Mouse (Mus musculus) megakaryocyte progenitor cell, adult 5-6 weeks (primary cell): ENCODE results near the gene Cryba2. TPM values are rescaled to one million over a fixed set of nuclear protein-coding genes. Genes with fewer than 3 reads are reported as not detected.

ENCODE experiments used
- ATAC-seq: replicated peaks from 2 replicates; pipeline ENCODE4 v1.8.0; 2016; ENCODE audit warnings: mild to moderate bottlenecking, moderate TSS enrichment, inconsistent platforms; ENCODE audit not compliant: poor library complexity
- total RNA-seq, 2 experiments: library from RNA; stranded (forward) in 1 of 2; stranded (reverse) in 1 of 2; fragments of 157-497, 149-512 nt in 1 of 2; fragments of 200-1000 nt in 1 of 2; gene quantifications; 2 replicates each; pipeline versions ENCODE4 v1.2.3 to v1.2.4; 2015 to 2017

Gene Cryba2
- total RNA-seq, 2 experiments from 2014 or later: not detected

- ATAC-seq: no peak
Measured at GRCm38 (mm10) chr1:74851001-74851775, 41.8 kb downstream of the Cryba2 start.

- no peak for ATAC-seq
Measured at GRCm38 (mm10) chr1:74850251-74850650, 42.7 kb downstream of the Cryba2 start.

- ATAC-seq: no peak
Measured at GRCm38 (mm10) chr1:74848946-74849345, 44.0 kb downstream of the Cryba2 start.

GRCm38 (mm10) chr1:74846341-74846740 lies 46.6 kb downstream of the Cryba2 start:
- no peak for ATAC-seq

- ATAC-seq: no peak
Measured at GRCm38 (mm10) chr1:74843090-74843489, 49.9 kb downstream of the Cryba2 start.

Other genes starting within 250 kb of the Cryba2 start
- 16.6 and 27.2 TPM in 2 replicates for gene Ttll4, start 231.4 kb downstream of the Cryba2 start, total RNA-seq (2015)
- gene Ttll4, start 231.4 kb downstream of the Cryba2 start, total RNA-seq (2017): 19.6 and 21.9 TPM in 2 replicates
- gene Cyp27a1, start 179.6 kb downstream of the Cryba2 start, total RNA-seq (2015): 2.4 and 10.6 TPM in 2 replicates
- gene Cyp27a1, start 179.6 kb downstream of the Cryba2 start, total RNA-seq (2017): 4.5 and 5.2 TPM in 2 replicates
- gene Prkag3, start 143.9 kb downstream of the Cryba2 start, total RNA-seq (2015): not detected in 2 replicates
- gene Prkag3, start 143.9 kb downstream of the Cryba2 start, total RNA-seq (2017): not detected in 2 replicates
- 0.07 and 0.17 TPM in 2 replicates for gene Wnt6, start 121.3 kb downstream of the Cryba2 start, total RNA-seq (2015)
- gene Wnt6, start 121.3 kb downstream of the Cryba2 start, total RNA-seq (2017): 0.74 TPM in 1 of 2 replicates, not detected in the other
- gene Wnt10a, start 101.6 kb downstream of the Cryba2 start, total RNA-seq (2015): not detected in 2 replicates
- not detected in 2 replicates for gene Wnt10a, start 101.6 kb downstream of the Cryba2 start, total RNA-seq (2017)
- gene Cdk5r2, start 38.2 kb downstream of the Cryba2 start, total RNA-seq (2015): not detected in 2 replicates
- not detected in 2 replicates for gene Cdk5r2, start 38.2 kb downstream of the Cryba2 start, total RNA-seq (2017)
- not detected in 2 replicates for gene Fev, start 7.7 kb downstream of the Cryba2 start, total RNA-seq (2015)
- not detected in 2 replicates for gene Fev, start 7.7 kb downstream of the Cryba2 start, total RNA-seq (2017)
- gene Cfap65, start 42.5 kb upstream of the Cryba2 start, total RNA-seq (2015): not detected in 2 replicates
- gene Cfap65, start 42.5 kb upstream of the Cryba2 start, total RNA-seq (2017): not detected in 2 replicates
- 0.07 TPM in 1 of 2 replicates, not detected in the other for gene Ihh, start 58.5 kb upstream of the Cryba2 start, total RNA-seq (2015)
- not detected in 2 replicates for gene Ihh, start 58.5 kb upstream of the Cryba2 start, total RNA-seq (2017)
- gene Nhej1, start 232.1 kb upstream of the Cryba2 start, total RNA-seq (2015): 9.3 and 11.1 TPM in 2 replicates
- 10.4 and 12.6 TPM in 2 replicates for gene Nhej1, start 232.1 kb upstream of the Cryba2 start, total RNA-seq (2017)
- 0.15 and 0.44 TPM in 2 replicates for gene Slc23a3, start 240.7 kb upstream of the Cryba2 start, total RNA-seq (2015)
- not detected in 2 replicates for gene Slc23a3, start 240.7 kb upstream of the Cryba2 start, total RNA-seq (2017)
- gene Cnppd1, start 249.6 kb upstream of the Cryba2 start, total RNA-seq (2015): 16.8 and 17.2 TPM in 2 replicates
- 40.3 and 52.9 TPM in 2 replicates for gene Cnppd1, start 249.6 kb upstream of the Cryba2 start, total RNA-seq (2017)
- 40.8 and 47.4 TPM in 2 replicates for gene Retreg2, start 249.6 kb upstream of the Cryba2 start, total RNA-seq (2015)
- 42.3 and 50.2 TPM in 2 replicates for gene Retreg2, start 249.6 kb upstream of the Cryba2 start, total RNA-seq (2017)